Mouse (Mus musculus) neural tube, embryonic 13.5 days (tissue): ENCODE data around the gene Rnf40. TPM values are rescaled to one million over a fixed set of nuclear protein-coding genes. Genes with fewer than 3 reads are reported as not detected.

Experiments used
- ATAC-seq: fragments of 200-750 bp; cut with Nextera tagmentation; 2 replicates; pipeline ENCODE4 v1.8.0; 2017; ENCODE audit warnings: low read depth, mild to moderate bottlenecking, moderate TSS enrichment, moderate library complexity
- H3K27ac ChIP-seq: fragments of 300-500 bp; sonication (generic); replicated peaks from 2 replicates; pipeline ENCODE4 v1.5.1; 2015; ENCODE audit warnings: moderate library complexity, mild to moderate bottlenecking, inconsistent platforms
- H3K27me3 ChIP-seq: fragments of 300-500 bp; sonication (generic); 2 replicates; pipeline ENCODE4 v1.6.1; 2015; ENCODE audit warnings: mild to moderate bottlenecking, inconsistent platforms
- H3K36me3 ChIP-seq: fragments of 300-500 bp; sonication (generic); 2 replicates; pipeline ENCODE4 v1.6.1; 2015; ENCODE audit warnings: mild to moderate bottlenecking, inconsistent platforms
- H3K4me1 ChIP-seq: fragments of 300-500 bp; sonication (generic); replicated peaks from 2 replicates; pipeline ENCODE4 v1.6.1; 2015; ENCODE audit warnings: inconsistent platforms
- H3K4me2 ChIP-seq: fragments of 300-500 bp; sonication (generic); 2 replicates; pipeline ENCODE4 v1.6.1; 2015; ENCODE audit warnings: inconsistent platforms, mild to moderate bottlenecking, moderate library complexity
- H3K4me3 ChIP-seq: fragments of 300-500 bp; sonication (generic); 2 replicates; pipeline ENCODE4 v1.5.1; 2015; ENCODE audit warnings: mild to moderate bottlenecking, inconsistent platforms
- H3K9ac ChIP-seq: fragments of 300-500 bp; sonication (generic); 2 replicates; pipeline ENCODE4 v1.6.1; 2015; ENCODE audit warnings: moderate library complexity, mild to moderate bottlenecking, inconsistent platforms
- H3K9me3 ChIP-seq: fragments of 300-500 bp; sonication (generic); 2 replicates; pipeline ENCODE4 v1.6.1; 2016; ENCODE audit warnings: inconsistent platforms
- WGBS: fragments of 180-500 bp; shearing (Covaris S2); methylation state at CpG from one replicate; pipeline ENCODE4 v1.1.7; 2015; 5-methylcytosine and 5-hydroxymethylcytosine counted together
- polyA plus RNA-seq: library from polyadenylated mRNA; unstranded; fragments of >200 nt; fragmentation: Nextera tagmentation; extraction: Ambion mirVana; gene quantifications from 2 replicates; pipeline ENCODE4 v1.2.1, GENCODE M21; 2015

Gene Rnf40
- polyA plus RNA-seq, 1 experiment from 2014 or later, result 43.5 TPM

- WGBS, result 84% methylated on average over 7 of the region's 7 CpGs
- H3K27ac ChIP-seq, result no peak overlapping the region
- H3K9ac ChIP-seq, result no peak overlapping the region
- H3K9me3 ChIP-seq, result no peaks in the 10 kb centered on the region
- H3K4me1 ChIP-seq, result peaks cover 24% of the 10 kb centered on the region
- no peak overlapping the region for H3K4me2 ChIP-seq
- H3K27me3 ChIP-seq, result no peaks in the 10 kb centered on the region
- no peak for ATAC-seq
- no peak overlapping the region for H3K4me3 ChIP-seq
- H3K36me3 ChIP-seq, result peaks cover 58% of the 10 kb centered on the region
Measured at GRCm38 (mm10) chr7:127585031-127585430, 3.5 kb upstream of the Rnf40 start.

- no peaks in the 10 kb centered on the region for H3K9me3 ChIP-seq
- no peak overlapping the region for H3K4me3 ChIP-seq
- peaks cover 24% of the 10 kb centered on the region for H3K4me1 ChIP-seq
- H3K27me3 ChIP-seq, result no peaks in the 10 kb centered on the region
- H3K36me3 ChIP-seq, result peaks cover 57% of the 10 kb centered on the region
- H3K27ac ChIP-seq, result no peak overlapping the region
- whole genome bisulfite sequencing, result 97% methylated on average over 6 of the region's 6 CpGs
- no peak overlapping the region for H3K4me2 ChIP-seq
- ATAC-seq, result no peak
- no peak overlapping the region for H3K9ac ChIP-seq
Measured at GRCm38 (mm10) chr7:127586149-127586548, 2.4 kb upstream of the Rnf40 start.

GRCm38 (mm10) chr7:127587196-127587595 lies 1.4 kb upstream of the Rnf40 start:
- 68% methylated on average over 5 of the region's 5 CpGs for WGBS
- Histone ChIP-seq H3K4me3 (peak overlapping the region; percentile 92), H3K36me3 (peaks cover 57% of the 10 kb centered on the region), H3K27me3 (no peaks in the 10 kb centered on the region), H3K9me3 (no peaks in the 10 kb centered on the region), H3K4me1 (peaks cover 24% of the 10 kb centered on the region), H3K27ac (no peak overlapping the region), H3K4me2 (peak overlapping the region; percentile 80), H3K9ac (peak overlapping the region; percentile 67)
- ATAC-seq, result no peak

GRCm38 (mm10) chr7:127588901-127589300 lies 334 bp downstream of the Rnf40 start:
- H3K4me2 ChIP-seq, result peak overlapping the region; percentile 80
- H3K27me3 ChIP-seq, result no peaks in the 10 kb centered on the region
- H3K36me3 ChIP-seq, result peaks cover 57% of the 10 kb centered on the region
- H3K4me3 ChIP-seq, result peak overlapping the region; percentile 92
- peak overlapping the region; percentile 87 for H3K9ac ChIP-seq
- H3K27ac ChIP-seq, result peak overlapping the region; percentile 84
- H3K9me3 ChIP-seq, result no peaks in the 10 kb centered on the region
- peaks cover 24% of the 10 kb centered on the region for H3K4me1 ChIP-seq
- ATAC-seq, result no peak
- WGBS, result 6% methylated on average over 29 of the region's 29 CpGs

GRCm38 (mm10) chr7:127589637-127590036 lies 1.1 kb downstream of the Rnf40 start:
- no peak for ATAC-seq
- Histone ChIP-seq H3K4me3 (peak overlapping the region; percentile 92), H3K9me3 (no peaks in the 10 kb centered on the region), H3K4me2 (peak overlapping the region; percentile 80), H3K27ac (no peak overlapping the region), H3K4me1 (peaks cover 24% of the 10 kb centered on the region), H3K9ac (peak overlapping the region; percentile 87), H3K36me3 (peaks cover 57% of the 10 kb centered on the region), H3K27me3 (no peaks in the 10 kb centered on the region)
- 94% methylated on average over 9 of the region's 9 CpGs for WGBS

- H3K9ac ChIP-seq, result no peak overlapping the region
Measured at GRCm38 (mm10) chr7:127591108-127591507, 2.5 kb downstream of the Rnf40 start.

GRCm38 (mm10) chr7:127592575-127592974 lies 4.0 kb downstream of the Rnf40 start:
- no peak overlapping the region for H3K4me2 ChIP-seq
- no peaks in the 10 kb centered on the region for H3K9me3 ChIP-seq
- H3K4me1 ChIP-seq, result peaks cover 15% of the 10 kb centered on the region
- no peak overlapping the region for H3K9ac ChIP-seq
- no peaks in the 10 kb centered on the region for H3K27me3 ChIP-seq
- no peak overlapping the region for H3K27ac ChIP-seq
- 92% methylated on average over 14 of the region's 14 CpGs for WGBS
- ATAC-seq, result no peak
- peaks cover 80% of the 10 kb centered on the region for H3K36me3 ChIP-seq
- no peak overlapping the region for H3K4me3 ChIP-seq

More at GRCm38 (mm10) chr7:127591108-127591507, 2.5 kb downstream of the Rnf40 start:
- WGBS, result 88% methylated on average over 10 of the region's 10 CpGs
- Histone ChIP-seq H3K27me3 (no peaks in the 10 kb centered on the region), H3K27ac (no peak overlapping the region), H3K4me3 (no peak overlapping the region), H3K4me2 (no peak overlapping the region), H3K4me1 (peaks cover 24% of the 10 kb centered on the region), H3K9me3 (no peaks in the 10 kb centered on the region), H3K36me3 (peaks cover 65% of the 10 kb centered on the region)
- no peak for ATAC-seq

GRCm38 (mm10) chr7:127596747-127597146 lies 8.2 kb downstream of the Rnf40 start:
- Histone ChIP-seq H3K27ac (no peak overlapping the region), H3K9ac (no peak overlapping the region), H3K27me3 (no peaks in the 10 kb centered on the region), H3K9me3 (no peaks in the 10 kb centered on the region), H3K4me3 (no peak overlapping the region), H3K4me2 (no peak overlapping the region), H3K4me1 (no peaks in the 10 kb centered on the region), H3K36me3 (peaks cover 99% of the 10 kb centered on the region)
- WGBS, result 96% methylated on average over 17 of the region's 17 CpGs
- no peak for ATAC-seq

GRCm38 (mm10) chr7:127600612-127601011 lies 12.0 kb downstream of the Rnf40 start:
- no peaks in the 10 kb centered on the region for H3K27me3 ChIP-seq
- H3K9me3 ChIP-seq, result no peaks in the 10 kb centered on the region
- no peaks in the 10 kb centered on the region for H3K4me1 ChIP-seq
- no peak for ATAC-seq
- H3K27ac ChIP-seq, result no peak overlapping the region
- H3K9ac ChIP-seq, result no peak overlapping the region
- WGBS, result 96% methylated on average over 7 of the region's 7 CpGs
- H3K4me2 ChIP-seq, result no peak overlapping the region
- no peak overlapping the region for H3K4me3 ChIP-seq
- H3K36me3 ChIP-seq, result peaks cover 96% of the 10 kb centered on the region

GRCm38 (mm10) chr7:127601735-127602134 lies 13.2 kb downstream of the Rnf40 start:
- Histone ChIP-seq H3K9ac (no peak overlapping the region), H3K27me3 (no peaks in the 10 kb centered on the region), H3K36me3 (peaks cover 94% of the 10 kb centered on the region), H3K4me2 (no peak overlapping the region), H3K4me3 (no peak overlapping the region), H3K27ac (no peak overlapping the region), H3K4me1 (no peaks in the 10 kb centered on the region), H3K9me3 (no peaks in the 10 kb centered on the region)
- 88% methylated on average over 4 of the region's 4 CpGs for WGBS
- no peak for ATAC-seq

GRCm38 (mm10) chr7:127602903-127603302 lies 14.3 kb downstream of the Rnf40 start:
- WGBS, result 91% methylated on average over 2 of the region's 2 CpGs
- no peak overlapping the region for H3K9ac ChIP-seq

GRCm38 (mm10) chr7:127604256-127604655 lies 15.7 kb downstream of the Rnf40 start:
- Histone ChIP-seq H3K9me3 (no peaks in the 10 kb centered on the region), H3K9ac (no peak overlapping the region), H3K36me3 (peaks cover 95% of the 10 kb centered on the region), H3K4me3 (no peak overlapping the region), H3K27me3 (no peaks in the 10 kb centered on the region), H3K27ac (no peak overlapping the region), H3K4me2 (no peak overlapping the region), H3K4me1 (no peaks in the 10 kb centered on the region)
- ATAC-seq, result no peak
- WGBS, result 95% methylated on average over 10 of the region's 10 CpGs

More at GRCm38 (mm10) chr7:127602903-127603302, 14.3 kb downstream of the Rnf40 start:
- Histone ChIP-seq H3K4me1 (no peaks in the 10 kb centered on the region), H3K36me3 (peaks cover 94% of the 10 kb centered on the region), H3K27me3 (no peaks in the 10 kb centered on the region), H3K9me3 (no peaks in the 10 kb centered on the region), H3K4me3 (no peak overlapping the region), H3K27ac (no peak overlapping the region), H3K4me2 (no peak overlapping the region)
- no peak for ATAC-seq

- Histone ChIP-seq H3K9me3 (no peaks in the 10 kb centered on the region), H3K4me1 (no peaks in the 10 kb centered on the region), H3K4me3 (no peak overlapping the region), H3K9ac (no peak overlapping the region), H3K27ac (no peak overlapping the region), H3K4me2 (no peak overlapping the region), H3K36me3 (peaks cover 95% of the 10 kb centered on the region), H3K27me3 (no peaks in the 10 kb centered on the region)
- WGBS, result 89% methylated on average over 6 of the region's 6 CpGs
- ATAC-seq, result no peak
Measured at GRCm38 (mm10) chr7:127607150-127607549, 18.6 kb downstream of the Rnf40 start.
